Mouse (Mus musculus) thymus, adult 2 months (tissue): ENCODE data around the gene Tbx4.

Experiments used
- CTCF ChIP-seq: fragments of 200-500 bp; IDR thresholded peaks from 2 replicates; pipeline ENCODE4 v1.5.1; 2012; ENCODE audit warnings: mild to moderate bottlenecking, control low read depth, low read length, moderate library complexity, borderline replicate concordance; ENCODE audit not compliant: control insufficient read depth, poor library complexity, insufficient read depth; ENCODE audit errors: extremely low read depth
- POLR2A ChIP-seq: fragments of 200-500 bp; IDR thresholded peaks from 2 replicates; pipeline ENCODE4 v1.6.1; 2012; ENCODE audit warnings: mild to moderate bottlenecking, low read length, control low read depth, moderate library complexity; ENCODE audit not compliant: control insufficient read depth, poor library complexity, insufficient read depth; ENCODE audit errors: extremely low read depth

DNA sequence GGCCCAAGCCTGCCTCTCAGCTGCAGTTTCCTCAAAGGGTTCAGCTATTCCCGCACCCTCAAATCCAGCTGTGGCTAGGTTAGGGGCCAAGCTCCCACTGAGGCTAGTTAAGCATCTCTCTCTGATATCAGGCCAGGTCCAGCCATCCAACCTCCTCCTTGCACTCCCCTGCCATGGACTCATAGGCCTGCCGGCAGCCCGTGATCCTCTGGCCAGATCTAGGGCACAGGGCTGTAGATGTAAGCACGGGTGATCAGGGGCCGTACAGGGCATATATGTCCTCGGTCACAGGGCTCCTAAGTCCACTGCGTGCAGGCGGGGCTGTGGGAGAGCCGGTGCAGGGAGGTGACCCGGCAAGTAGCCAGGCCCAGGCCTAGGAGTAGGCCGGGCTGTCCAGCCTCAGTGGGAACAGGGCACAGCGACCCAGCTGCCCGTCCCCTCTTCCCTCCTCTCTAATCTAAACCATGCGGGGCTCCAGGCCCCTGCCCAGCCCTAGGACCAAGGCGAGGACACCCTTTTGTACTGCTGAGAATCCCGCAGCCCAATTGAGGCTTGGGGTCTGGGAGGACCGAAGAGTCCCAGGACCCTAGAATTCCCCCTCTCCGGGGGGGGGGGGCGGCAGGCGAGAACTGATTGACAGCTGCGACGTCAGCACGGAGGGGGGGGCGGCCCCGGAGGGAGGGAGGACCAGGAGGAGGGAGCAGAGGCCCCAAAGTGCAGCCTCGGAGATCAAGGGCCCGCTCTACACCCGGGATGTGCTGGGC lies at the start of gene Tbx4:
- TF ChIP-seq POLR2A (no peak), CTCF (no peak)
